Mouse (Mus musculus): Measurements from ENCODE around the gene 1300017J02Rik.

- TF ChIP-seq CTCF (conservative IDR thresholded peaks at IDR 0.05; ENCODE audit: low read length) (no peak), NANOG (IDR thresholded peaks at IDR 0.05; ENCODE audit: borderline replicate concordance, low read length) (no peak), POU5F1 (IDR thresholded peaks at IDR 0.05; ENCODE audit: borderline replicate concordance, low read length) (no peak)
Observed at GRCm38 (mm10) chr9:103239471-103239870, 65.4 kb downstream of the 1300017J02Rik start.
